Mouse (Mus musculus): ENCODE results near the gene Zfp110. TPM values are rescaled to one million over a fixed set of nuclear protein-coding genes. Genes with fewer than 3 reads are reported as not detected.
A peak's percentile ranks its signal among the peaks of the same experiment; 100 is the strongest.
"Not testable (repeated sequence)": the region's sequence is repeated elsewhere in the genome, so short reads cannot be mapped to it uniquely, and the experiment has no call there.

Zfp110 gene
- polyA plus RNA-seq, 1 experiment from 2014 or later: 41.5 TPM

DNA sequence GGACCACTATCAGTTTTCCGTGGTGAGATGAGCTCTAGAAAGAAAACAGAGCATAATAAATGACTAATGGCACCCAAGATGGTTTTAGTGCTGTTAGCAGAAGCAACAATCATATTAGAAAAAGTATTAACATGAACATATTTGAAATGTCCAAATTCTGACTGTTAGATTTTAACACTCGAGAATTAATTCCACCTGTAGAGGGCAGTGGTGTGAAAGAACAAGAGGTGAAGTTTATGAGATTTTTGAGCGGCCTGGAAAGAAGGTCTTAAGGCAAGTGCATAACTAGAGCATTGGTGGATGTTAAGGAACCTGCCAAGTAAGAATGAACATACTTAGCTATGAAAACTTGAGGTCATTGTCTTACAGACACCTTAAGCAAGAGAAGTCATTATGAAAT is 39.7 kb downstream of the Zfp110 start:
- H3K4me3 ChIP-seq (ENCODE audit: low read depth, low read length): no peak overlapping the region
- no peak overlapping the region for H3K4me2 ChIP-seq
- H3K27ac ChIP-seq (ENCODE audit: low read depth): no peak overlapping the region
- WGBS: 16% methylated on average over 3 of the region's 3 CpGs
- no peaks in the 10 kb centered on the region for H3K27me3 ChIP-seq (ENCODE audit: insufficient read depth, low read length)
- no peaks in the 10 kb centered on the region for H3K9me3 ChIP-seq (ENCODE audit: low read depth, low read length)
- peak; percentile 51 for TF ChIP-seq CTCF (IDR thresholded peaks at IDR 0.05; ENCODE audit: low read depth)
- H3K36me3 ChIP-seq (ENCODE audit: insufficient read depth): no peaks in the 10 kb centered on the region
- ATAC-seq (ENCODE audit: insufficient read depth) (no peak), DNase-seq (peak; percentile 69)
- H3K4me1 ChIP-seq (ENCODE audit: insufficient read depth): no peaks in the 10 kb centered on the region
- no peak overlapping the region for H3K9ac ChIP-seq

DNA sequence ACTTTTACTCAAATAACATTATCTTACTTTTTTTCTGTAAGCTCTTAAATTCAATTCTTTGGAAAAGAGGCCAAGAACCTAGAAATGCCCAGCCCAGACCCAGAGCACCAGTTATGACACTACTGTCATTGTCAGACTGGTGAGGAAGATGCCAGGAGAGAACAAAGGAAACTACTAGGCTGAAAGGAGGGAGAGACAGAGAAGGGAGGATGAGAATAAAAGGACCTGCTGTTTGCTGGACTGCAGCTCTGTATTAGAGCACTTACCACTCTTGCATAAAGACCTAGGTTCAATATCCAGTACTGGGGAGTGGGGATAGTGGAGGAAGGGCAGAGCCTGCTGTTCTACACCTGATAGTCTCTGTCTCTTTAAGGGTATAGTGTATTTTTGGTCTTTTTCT is 45.5 kb downstream of the Zfp110 start:
- Histone ChIP-seq H3K27me3 (ENCODE audit: insufficient read depth, low read length) (no peaks in the 10 kb centered on the region), H3K9me3 (ENCODE audit: low read depth, low read length) (no peaks in the 10 kb centered on the region), H3K9ac (no peak overlapping the region), H3K4me1 (ENCODE audit: insufficient read depth) (0 out of 2 replicates have a peak, but pooled peaks cover 5% of the 10 kb centered on the region), H3K4me3 (ENCODE audit: low read depth, low read length) (no peak overlapping the region), H3K4me2 (no peak overlapping the region), H3K27ac (ENCODE audit: low read depth) (no peak overlapping the region), H3K36me3 (ENCODE audit: insufficient read depth) (peaks cover 7% of the 10 kb centered on the region; the same call in 1 of the 2 replicates)
- DNase-seq (no peak), ATAC-seq (ENCODE audit: insufficient read depth) (no peak)
- TF ChIP-seq CTCF (IDR thresholded peaks at IDR 0.05; ENCODE audit: low read depth): no peak

GRCm38 (mm10) chr7:12880497-12880896 is 45.9 kb downstream of the Zfp110 start:
- DNase-seq; H3K27ac ChIP-seq (ENCODE audit: low read depth); H3K36me3 ChIP-seq (ENCODE audit: insufficient read depth); H3K9me3 ChIP-seq (ENCODE audit: low read depth, low read length); H3K9ac ChIP-seq; H3K4me1 ChIP-seq (ENCODE audit: insufficient read depth); H3K27me3 ChIP-seq (ENCODE audit: insufficient read depth, low read length): not testable (repeated sequence)
- Histone ChIP-seq H3K4me3 (ENCODE audit: low read depth, low read length) (peak overlapping the region; percentile 75), H3K4me2 (peak overlapping the region; percentile 85)
- 41% methylated on average over 8 of the region's 8 CpGs for WGBS
- peak; percentile 6; the same call in 1 of the 2 replicates for ATAC-seq (ENCODE audit: insufficient read depth)

DNA sequence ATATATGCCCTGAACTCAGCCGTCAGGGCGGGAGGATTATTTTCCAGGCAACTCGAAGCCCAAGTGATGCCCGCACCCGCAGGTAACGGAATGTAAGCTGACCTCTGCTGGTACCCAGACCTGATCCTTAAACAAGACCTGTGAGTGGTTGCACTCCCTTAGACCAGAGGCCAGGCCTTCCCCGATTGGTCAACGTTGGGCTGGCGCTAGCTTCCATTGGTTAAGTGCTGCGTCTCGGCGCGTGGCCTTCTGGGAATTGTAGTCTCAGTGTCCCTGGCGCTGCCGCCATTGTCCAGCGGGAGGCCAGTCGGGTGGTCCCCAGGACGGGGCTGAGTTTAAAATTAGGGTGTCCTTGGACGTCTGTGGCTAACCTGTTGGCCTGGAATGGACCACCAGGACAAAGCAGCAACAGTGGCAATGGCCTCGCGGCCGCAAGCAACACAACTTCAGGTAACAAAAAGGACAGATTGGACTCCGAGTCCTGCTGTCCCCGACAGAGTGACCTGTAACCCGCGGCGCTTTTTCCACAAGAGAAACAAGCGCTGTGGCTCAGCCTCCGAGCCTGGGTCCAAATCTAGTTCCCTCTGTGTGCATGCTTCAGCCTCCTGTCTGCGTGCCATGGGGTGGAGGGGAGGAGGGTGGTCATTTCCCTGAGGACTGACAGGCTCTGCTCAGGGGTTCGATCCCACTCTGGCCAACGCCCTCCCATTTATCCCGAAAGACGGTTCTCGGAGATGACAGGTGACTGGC is 46.5 kb downstream of the Zfp110 start, which contains the start of gene Zfp128:
Zfp128 (plus strand) TSS at position 267 of the 750 bp plus-strand sequence.
- peak within 1 kb of the TSS; percentile 75 for H3K4me3 ChIP-seq (ENCODE audit: low read depth, low read length)
- H3K9ac ChIP-seq: peak within 1 kb of the TSS; percentile 77
- no peaks in the 10 kb centered on the region for H3K9me3 ChIP-seq (ENCODE audit: low read depth, low read length)
- no peaks in the 10 kb centered on the region for H3K27me3 ChIP-seq (ENCODE audit: insufficient read depth, low read length)
- peaks cover 15% of the 10 kb centered on the region; the same call in 1 of the 2 replicates for H3K36me3 ChIP-seq (ENCODE audit: insufficient read depth)
- peak within 1 kb of the TSS; percentile 85 for H3K4me2 ChIP-seq
- 0 out of 2 replicates have a peak, but pooled peaks cover 5% of the 10 kb centered on the region for H3K4me1 ChIP-seq (ENCODE audit: insufficient read depth)
- 0 out of 2 replicates have a peak, but pooled peaks have one; percentile 26 for TF ChIP-seq CTCF (IDR thresholded peaks at IDR 0.05; ENCODE audit: low read depth)
- H3K27ac ChIP-seq (ENCODE audit: low read depth): no peak within 1 kb of the TSS
- DNase-seq (peak; percentile 98), ATAC-seq (ENCODE audit: insufficient read depth) (peak; percentile 100)
- WGBS: under 1% methylated on average over 35 of the region's 35 CpGs

- no peak for TF ChIP-seq CTCF (IDR thresholded peaks at IDR 0.05; ENCODE audit: low read depth)
- ATAC-seq (ENCODE audit: insufficient read depth): no peak
- no peak for DNase-seq
- H3K36me3 ChIP-seq (ENCODE audit: insufficient read depth): peaks cover 64% of the 10 kb centered on the region
- H3K4me1 ChIP-seq (ENCODE audit: insufficient read depth): 0 out of 2 replicates have a peak, but pooled peaks cover 1% of the 10 kb centered on the region
- H3K4me3 ChIP-seq (ENCODE audit: low read depth, low read length): no peak overlapping the region
- no peaks in the 10 kb centered on the region for H3K9me3 ChIP-seq (ENCODE audit: low read depth, low read length)
- no peak overlapping the region for H3K27ac ChIP-seq (ENCODE audit: low read depth)
- 90% methylated on average over 12 of the region's 12 CpGs for WGBS
- H3K9ac ChIP-seq: no peak overlapping the region
- no peaks in the 10 kb centered on the region for H3K27me3 ChIP-seq (ENCODE audit: insufficient read depth, low read length)
- H3K4me2 ChIP-seq: no peak overlapping the region
Observed at GRCm38 (mm10) chr7:12886563-12887266, 52.2 kb downstream of the Zfp110 start.

DNA sequence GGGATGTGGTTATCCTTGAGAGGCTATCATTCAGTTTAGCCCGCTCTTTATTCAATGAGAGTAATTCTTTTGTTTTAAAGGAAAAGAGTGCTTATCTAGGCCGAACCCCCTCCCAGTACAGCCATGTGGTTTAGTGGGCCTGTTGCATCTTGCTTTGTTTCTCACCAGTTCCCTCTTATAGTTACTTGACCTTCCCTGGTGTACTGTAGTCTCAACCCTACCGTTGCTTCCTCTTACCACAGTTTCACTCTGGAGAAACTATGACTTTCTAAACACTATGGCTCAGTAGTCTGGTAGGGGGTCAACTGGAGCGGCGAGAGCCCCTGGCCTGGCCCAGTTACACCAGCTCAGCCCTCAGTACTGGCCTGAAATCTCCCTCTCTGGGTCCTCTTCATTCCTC is 53.0 kb downstream of the Zfp110 start:
- Histone ChIP-seq H3K27me3 (ENCODE audit: insufficient read depth, low read length) (no peaks in the 10 kb centered on the region), H3K4me2 (no peak overlapping the region), H3K4me3 (ENCODE audit: low read depth, low read length) (no peak overlapping the region), H3K36me3 (ENCODE audit: insufficient read depth) (peaks cover 68% of the 10 kb centered on the region), H3K9ac (no peak overlapping the region), H3K27ac (ENCODE audit: low read depth) (no peak overlapping the region), H3K9me3 (ENCODE audit: low read depth, low read length) (no peaks in the 10 kb centered on the region), H3K4me1 (ENCODE audit: insufficient read depth) (no peaks in the 10 kb centered on the region)
- ATAC-seq (ENCODE audit: insufficient read depth): no peak
- no peak for TF ChIP-seq CTCF (IDR thresholded peaks at IDR 0.05; ENCODE audit: low read depth)
- DNase-seq: no peak
- 92% methylated on average over 5 of the region's 5 CpGs for WGBS

GRCm38 (mm10) chr7:12890928-12891327 is 56.4 kb downstream of the Zfp110 start:
- Histone ChIP-seq H3K4me1 (ENCODE audit: insufficient read depth) (no peaks in the 10 kb centered on the region), H3K4me2 (no peak overlapping the region), H3K9me3 (ENCODE audit: low read depth, low read length) (no peaks in the 10 kb centered on the region), H3K4me3 (ENCODE audit: low read depth, low read length) (no peak overlapping the region), H3K9ac (no peak overlapping the region), H3K36me3 (ENCODE audit: insufficient read depth) (peaks cover 55% of the 10 kb centered on the region), H3K27ac (ENCODE audit: low read depth) (no peak overlapping the region), H3K27me3 (ENCODE audit: insufficient read depth, low read length) (no peaks in the 10 kb centered on the region)
- no peak for ATAC-seq (ENCODE audit: insufficient read depth)
- no peak for DNase-seq
- no peak for TF ChIP-seq CTCF (IDR thresholded peaks at IDR 0.05; ENCODE audit: low read depth)
- 92% methylated on average over 14 of the region's 14 CpGs for WGBS

Measured in lung, embryonic 14.5 days (tissue).